Mouse (Mus musculus) kidney, adult 2 months (tissue): ENCODE measurements around the gene Chrna9. TPM values are rescaled to one million over a fixed set of nuclear protein-coding genes. Genes with fewer than 3 reads are reported as not detected.

Source experiments
- DNase-seq: peaks from one replicate; pipeline ENCODE4 v3.0.0; 2021
- H3K27ac ChIP-seq: fragments of 200-500 bp; 2 replicates; pipeline ENCODE4 v1.5.1; 2012; ENCODE audit warnings: low read depth, low read length, control low read depth, inconsistent platforms; ENCODE audit not compliant: insufficient read depth
- H3K27me3 ChIP-seq: fragments of 200-500 bp; replicated peaks from 2 replicates; pipeline ENCODE4 v1.6.1; 2012; ENCODE audit warnings: mild to moderate bottlenecking, moderate library complexity, low read length, inconsistent platforms; ENCODE audit not compliant: control insufficient read depth, insufficient read depth
- H3K36me3 ChIP-seq: fragments of 200-500 bp; 2 replicates; pipeline ENCODE4 v1.6.1; 2012; ENCODE audit warnings: mild to moderate bottlenecking, moderate library complexity, low read length, inconsistent platforms; ENCODE audit not compliant: control insufficient read depth, insufficient read depth
- H3K4me1 ChIP-seq: fragments of 200-500 bp; 2 replicates; pipeline ENCODE4 v1.6.1; 2011; ENCODE audit warnings: low read length; ENCODE audit not compliant: control insufficient read depth, insufficient read depth
- H3K4me3 ChIP-seq: fragments of 200-500 bp; 2 replicates; pipeline ENCODE4 v1.5.1; 2011; ENCODE audit warnings: mild to moderate bottlenecking, low read depth, low read length, control low read depth; ENCODE audit not compliant: insufficient read depth
- CTCF ChIP-seq: fragments of 200-500 bp; conservative IDR thresholded peaks from 2 replicates; pipeline ENCODE4 v1.5.1; 2011; ENCODE audit warnings: low read depth, mild to moderate bottlenecking, control low read depth, low read length, moderate library complexity, mixed read lengths; ENCODE audit not compliant: insufficient read depth, insufficient read length
- POLR2A ChIP-seq: fragments of 200-500 bp; IDR thresholded peaks from one replicate; pipeline ENCODE4 v1.6.1; 2011; ENCODE audit warnings: low read depth, low read length, control low read depth
- WGBS: fragments of 180-500 bp; shearing (Covaris S2); methylation state at CpG from one replicate; pipeline ENCODE4 v1.1.7; 2018; 5-methylcytosine and 5-hydroxymethylcytosine counted together
- polyA plus RNA-seq: library from polyadenylated mRNA; depleted of rRNA; stranded (reverse); fragments of >200 nt; gene quantifications from 2 replicates; pipeline ENCODE4 v1.2.3, GENCODE M21; 2012

The Chrna9 gene
- polyA plus RNA-seq, 1 experiment = not detected

DNA sequence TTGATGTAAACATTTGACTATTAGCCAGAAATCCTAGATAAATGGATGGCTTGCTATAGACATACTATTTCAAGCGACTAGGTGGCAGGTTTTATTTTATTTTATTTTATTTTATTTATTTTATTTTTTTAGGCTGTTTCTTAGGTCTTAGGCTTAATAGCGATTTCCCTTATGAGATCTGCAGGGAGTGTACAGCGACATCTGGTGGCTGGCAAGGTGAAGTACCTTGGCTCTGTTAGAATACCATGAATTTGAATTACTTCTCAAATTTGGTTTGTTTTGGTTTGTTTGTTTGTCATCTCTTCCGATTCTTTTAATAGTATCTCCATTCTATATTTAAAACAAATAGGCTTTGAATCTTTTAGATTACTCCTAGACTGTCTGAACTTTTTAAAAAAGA is 23.9 kb downstream of the Chrna9 start:
- WGBS = 2% methylated on average over 4 of the region's 4 CpGs
- TF ChIP-seq POLR2A (no peak), CTCF (peak; percentile 74)
- H3K27ac ChIP-seq = no peak overlapping the region
- no peaks in the 10 kb centered on the region for H3K27me3 ChIP-seq
- H3K36me3 ChIP-seq = no peaks in the 10 kb centered on the region
- H3K4me1 ChIP-seq = no peaks in the 10 kb centered on the region
- no peak overlapping the region for H3K4me3 ChIP-seq
- peak; percentile 28 for DNase-seq

DNA sequence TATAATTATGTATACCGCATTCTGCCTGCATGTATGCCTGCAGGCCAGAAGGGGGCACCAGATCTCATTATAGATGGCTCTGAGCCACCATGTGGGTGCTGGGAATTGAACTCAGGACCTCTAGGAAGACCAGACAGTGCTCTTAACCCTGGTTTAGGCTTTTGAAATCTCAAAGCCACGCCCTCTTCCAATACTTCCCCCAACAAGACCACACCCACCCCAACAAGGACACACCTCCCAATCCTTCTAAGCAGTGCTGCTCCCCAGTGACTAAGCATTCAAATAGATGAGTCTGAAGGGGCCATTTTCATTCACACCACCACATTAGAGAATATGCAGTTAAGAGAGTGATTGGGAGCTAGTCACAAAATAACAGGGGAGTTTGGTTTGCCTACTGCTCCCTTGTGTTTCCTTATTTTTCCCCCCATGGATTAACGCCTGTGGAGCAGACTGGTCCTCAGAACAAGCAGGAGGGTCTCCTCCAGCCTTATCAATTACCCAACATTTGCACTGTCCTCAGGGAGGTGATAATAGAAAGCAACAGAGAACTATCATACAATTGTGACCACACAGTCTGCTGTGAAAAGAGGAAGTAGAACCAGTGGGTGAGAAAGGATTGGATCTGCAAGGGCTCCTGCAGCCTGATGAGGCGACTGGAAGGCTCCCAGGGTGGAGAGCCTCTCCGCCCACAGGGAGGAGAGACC is 25.3 kb downstream of the Chrna9 start:
- 87% methylated on average over 5 of the region's 5 CpGs for WGBS
- no peaks in the 10 kb centered on the region for H3K36me3 ChIP-seq
- no peaks in the 10 kb centered on the region for H3K4me1 ChIP-seq
- no peak for DNase-seq
- no peaks in the 10 kb centered on the region for H3K27me3 ChIP-seq
- no peak overlapping the region for H3K4me3 ChIP-seq
- TF ChIP-seq POLR2A (no peak), CTCF (no peak)
- no peak overlapping the region for H3K27ac ChIP-seq

DNA sequence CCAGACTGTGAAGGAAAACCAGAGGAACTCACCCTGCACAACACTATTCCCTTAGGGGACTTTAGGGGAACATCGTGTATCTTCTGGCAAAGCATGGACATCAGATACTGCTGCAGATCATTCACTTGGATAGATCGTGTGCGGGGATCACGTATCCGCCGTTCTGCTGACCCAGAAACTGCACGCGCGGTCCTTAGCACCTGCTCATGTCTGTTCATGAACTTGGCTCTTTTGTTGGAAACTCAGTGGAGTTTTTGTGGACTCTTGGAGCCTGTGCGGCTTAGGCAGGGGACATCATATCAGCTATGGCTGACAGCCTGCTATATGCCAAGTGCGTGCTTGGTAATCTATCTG is 25.9 kb downstream of the Chrna9 start:
- TF ChIP-seq CTCF (no peak), POLR2A (no peak)
- no peak for DNase-seq
- WGBS = 84% methylated on average over 11 of the region's 11 CpGs

DNA sequence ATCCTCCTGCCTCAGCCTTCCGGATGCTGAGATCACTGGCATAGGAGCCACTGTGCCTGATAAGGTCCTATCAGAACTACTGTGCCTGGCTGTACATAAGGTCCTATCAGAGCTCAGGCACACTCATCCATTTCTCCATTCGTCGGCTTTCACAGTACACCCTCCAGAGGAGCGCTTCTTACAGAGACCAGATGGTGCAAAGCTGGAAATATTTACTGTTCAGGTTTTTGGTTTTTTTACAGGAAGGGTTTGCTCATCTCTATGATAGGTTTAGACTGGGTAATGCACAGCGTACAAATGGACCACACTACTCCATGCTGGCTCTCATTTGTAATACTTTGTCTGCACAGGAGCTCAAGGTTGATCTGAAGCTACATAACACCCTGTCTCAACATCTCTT is 28.6 kb downstream of the Chrna9 start:
- no peaks in the 10 kb centered on the region for H3K27me3 ChIP-seq
- DNase-seq = no peak
- H3K4me3 ChIP-seq = no peak overlapping the region
- TF ChIP-seq CTCF = no peak
- TF ChIP-seq POLR2A = no peak
- H3K4me1 ChIP-seq = no peaks in the 10 kb centered on the region
- 95% methylated on average over 5 of the region's 5 CpGs for WGBS
- no peak overlapping the region for H3K27ac ChIP-seq
- H3K36me3 ChIP-seq = no peaks in the 10 kb centered on the region

More for the DNA sequence above, 25.9 kb downstream of the Chrna9 start:
- Histone ChIP-seq H3K27ac (no peak overlapping the region), H3K27me3 (no peaks in the 10 kb centered on the region), H3K4me1 (no peaks in the 10 kb centered on the region), H3K36me3 (no peaks in the 10 kb centered on the region), H3K4me3 (no peak overlapping the region)

DNA sequence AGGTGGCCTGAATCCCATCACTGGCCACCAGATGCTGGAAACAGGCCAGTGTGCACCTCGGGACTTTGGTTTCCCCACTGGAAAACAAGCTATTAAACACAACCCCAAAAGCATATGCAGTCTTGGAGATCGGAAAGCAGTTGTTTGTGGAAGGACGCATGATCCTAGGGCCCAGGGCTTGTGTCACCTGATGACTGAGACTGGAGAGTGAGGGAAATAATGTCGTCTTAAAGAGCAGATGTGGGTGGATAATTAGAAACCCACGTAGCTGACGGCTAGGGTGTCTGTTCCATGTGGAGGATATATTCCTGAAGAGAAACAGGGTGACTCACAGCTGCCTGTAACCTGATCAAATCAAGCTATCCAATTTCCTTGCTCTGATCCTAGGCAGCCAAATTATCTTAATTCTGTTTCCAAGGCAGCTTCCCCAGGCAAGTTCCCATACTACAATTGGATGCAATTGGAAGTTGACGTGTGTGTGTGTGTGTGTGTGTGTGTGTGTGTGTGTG is 31.1 kb downstream of the Chrna9 start:
- H3K36me3 ChIP-seq = no peaks in the 10 kb centered on the region
- DNase-seq = no peak

DNA sequence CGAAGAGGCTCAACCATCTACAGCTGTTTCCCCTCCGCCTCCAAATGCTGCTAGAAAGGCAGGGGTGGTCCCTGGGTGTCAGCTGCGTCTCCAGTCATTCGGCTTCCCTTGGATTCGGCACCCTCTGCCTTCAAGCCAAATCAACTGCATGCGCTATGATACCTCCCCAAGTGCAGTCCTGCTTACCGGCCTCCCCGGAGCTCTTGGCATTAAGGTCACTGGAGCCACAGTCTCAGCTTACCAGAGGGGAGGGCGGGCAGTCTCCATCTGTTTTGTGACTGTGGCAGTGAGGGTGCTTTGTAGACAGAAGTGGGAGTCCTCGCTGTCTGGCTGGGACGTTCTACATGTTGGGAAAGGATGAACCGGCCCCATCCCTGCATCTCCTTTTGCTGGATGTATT is 32.4 kb downstream of the Chrna9 start:
- no peak for DNase-seq
- TF ChIP-seq POLR2A = no peak
- TF ChIP-seq CTCF = no peak
- WGBS = 57% methylated on average over 12 of the region's 12 CpGs
- Histone ChIP-seq H3K4me3 (no peak overlapping the region), H3K27me3 (no peaks in the 10 kb centered on the region), H3K27ac (no peak overlapping the region), H3K36me3 (no peaks in the 10 kb centered on the region), H3K4me1 (no peaks in the 10 kb centered on the region)

More for the DNA sequence above, 31.1 kb downstream of the Chrna9 start:
- no peak for TF ChIP-seq CTCF
- no peak for TF ChIP-seq POLR2A
- Histone ChIP-seq H3K27ac (no peak overlapping the region), H3K4me1 (no peaks in the 10 kb centered on the region), H3K4me3 (no peak overlapping the region), H3K27me3 (no peaks in the 10 kb centered on the region)
- 58% methylated on average over 7 of the region's 7 CpGs for WGBS

DNA sequence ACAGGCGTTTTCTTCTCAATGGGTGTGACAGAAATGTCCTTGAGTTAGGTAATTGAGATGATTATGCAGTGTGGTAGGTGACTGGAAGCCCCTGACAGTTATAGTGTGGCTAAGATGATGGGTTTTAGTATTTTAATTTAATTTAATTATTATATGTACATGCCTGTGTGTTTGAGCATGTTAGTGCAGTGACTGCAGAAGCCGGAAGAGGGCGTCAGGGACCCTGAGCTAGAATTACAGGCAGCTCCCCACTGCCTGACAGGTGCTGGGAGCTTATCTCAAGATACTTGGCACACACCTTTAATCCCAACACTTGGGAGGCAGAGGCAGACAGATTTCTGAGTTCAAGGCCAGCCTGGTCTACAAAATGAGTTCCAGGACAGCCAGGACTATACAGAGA is 33.3 kb downstream of the Chrna9 start:
- Histone ChIP-seq H3K4me1 (no peaks in the 10 kb centered on the region), H3K4me3 (no peak overlapping the region), H3K27me3 (no peaks in the 10 kb centered on the region), H3K27ac (no peak overlapping the region), H3K36me3 (no peaks in the 10 kb centered on the region)
- DNase-seq = no peak
- 92% methylated on average over 3 of the region's 3 CpGs for WGBS
- TF ChIP-seq CTCF (no peak), POLR2A (no peak)
